Mouse (Mus musculus): ENCODE results near the gene Ell2.

- TF ChIP-seq CTCF (IDR thresholded peaks at IDR 0.05; ENCODE audit: low read depth, low read length) (no peak), POLR2A (IDR thresholded peaks at IDR 0.05; ENCODE audit: insufficient read depth, low read length) (no peak)
These were observed 103.4 kb downstream of the Ell2 start for GRCm38 (mm10) chr13:75809957-75810356.
